Mouse (Mus musculus): ENCODE results near the gene Sertad3.

DNA sequence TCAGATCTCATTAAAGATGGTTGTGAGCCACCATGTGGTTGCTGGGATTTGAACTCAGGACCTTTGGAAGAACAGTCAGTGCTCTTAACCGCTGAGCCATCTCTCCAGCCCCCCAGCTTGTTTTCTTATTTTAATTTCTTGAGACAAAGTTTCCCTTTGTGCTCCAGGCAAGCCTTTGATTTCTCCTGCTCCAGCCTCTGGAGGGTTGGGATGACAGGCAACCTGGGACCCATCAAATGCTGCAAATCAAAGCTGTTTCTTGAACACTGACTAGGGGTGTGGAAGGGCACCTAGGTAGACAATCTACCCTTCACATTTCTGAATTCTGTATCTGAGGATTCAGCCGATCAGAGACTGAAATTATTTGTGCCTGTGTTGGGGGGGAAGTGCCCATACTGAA, 37.2 kb downstream of the Sertad3 start:
- TF ChIP-seq CTCF (IDR thresholded peaks at IDR 0.05; ENCODE audit: low read depth) (no peak), EP300 (optimal IDR thresholded peaks at IDR 0.05) (no peak)
